Mouse (Mus musculus) lung, embryonic 15.5 days (tissue): ENCODE measurements around the gene Tbx21. TPM values are rescaled to one million over a fixed set of nuclear protein-coding genes. Genes with fewer than 3 reads are reported as not detected.

Experiments
- ATAC-seq: fragments of 200-750 bp; cut with Nextera tagmentation; 2 replicates; pipeline ENCODE4 v1.8.0; 2017; ENCODE audit warnings: moderate number of reproducible peaks, borderline replicate concordance; ENCODE audit not compliant: low FRiP score, low TSS enrichment; ENCODE audit errors: extremely low read depth
- H3K27ac ChIP-seq: fragments of 300-500 bp; sonication (generic); 2 replicates; pipeline ENCODE4 v1.5.1; 2015; ENCODE audit warnings: moderate library complexity, mild to moderate bottlenecking, inconsistent platforms
- H3K27me3 ChIP-seq: fragments of 300-500 bp; sonication (generic); 2 replicates; pipeline ENCODE4 v1.6.1; 2015; ENCODE audit warnings: inconsistent platforms
- H3K36me3 ChIP-seq: fragments of 300-500 bp; sonication (generic); 2 replicates; pipeline ENCODE4 v1.6.1; 2015; ENCODE audit warnings: inconsistent platforms
- H3K4me1 ChIP-seq: fragments of 300-500 bp; sonication (generic); 2 replicates; pipeline ENCODE4 v1.6.1; 2015; ENCODE audit warnings: inconsistent platforms
- H3K4me2 ChIP-seq: fragments of 300-500 bp; sonication (generic); 2 replicates; pipeline ENCODE4 v1.6.1; 2015; ENCODE audit warnings: inconsistent platforms, mild to moderate bottlenecking, moderate library complexity
- H3K4me3 ChIP-seq: fragments of 300-500 bp; sonication (generic); 2 replicates; pipeline ENCODE4 v1.5.1; 2015; ENCODE audit warnings: mild to moderate bottlenecking, inconsistent platforms
- H3K9ac ChIP-seq: fragments of 300-500 bp; sonication (generic); 2 replicates; pipeline ENCODE4 v1.6.1; 2015; ENCODE audit warnings: inconsistent platforms
- H3K9me3 ChIP-seq: fragments of 300-500 bp; sonication (generic); 2 replicates; pipeline ENCODE4 v1.6.1; 2016; ENCODE audit warnings: inconsistent platforms
- WGBS: fragments of 180-500 bp; shearing (Covaris S2); methylation state at CpG from one replicate; pipeline ENCODE4 v1.1.7; 2015; 5-methylcytosine and 5-hydroxymethylcytosine counted together
- polyA plus RNA-seq: library from polyadenylated mRNA; unstranded; fragments of >200 nt; fragmentation: Nextera tagmentation; extraction: Ambion mirVana; gene quantifications from 2 replicates; pipeline ENCODE4 v1.2.1, GENCODE M21; 2015

Tbx21 gene
- 0.07 TPM in 1 of 2 replicates, not detected in the other for polyA plus RNA-seq

DNA sequence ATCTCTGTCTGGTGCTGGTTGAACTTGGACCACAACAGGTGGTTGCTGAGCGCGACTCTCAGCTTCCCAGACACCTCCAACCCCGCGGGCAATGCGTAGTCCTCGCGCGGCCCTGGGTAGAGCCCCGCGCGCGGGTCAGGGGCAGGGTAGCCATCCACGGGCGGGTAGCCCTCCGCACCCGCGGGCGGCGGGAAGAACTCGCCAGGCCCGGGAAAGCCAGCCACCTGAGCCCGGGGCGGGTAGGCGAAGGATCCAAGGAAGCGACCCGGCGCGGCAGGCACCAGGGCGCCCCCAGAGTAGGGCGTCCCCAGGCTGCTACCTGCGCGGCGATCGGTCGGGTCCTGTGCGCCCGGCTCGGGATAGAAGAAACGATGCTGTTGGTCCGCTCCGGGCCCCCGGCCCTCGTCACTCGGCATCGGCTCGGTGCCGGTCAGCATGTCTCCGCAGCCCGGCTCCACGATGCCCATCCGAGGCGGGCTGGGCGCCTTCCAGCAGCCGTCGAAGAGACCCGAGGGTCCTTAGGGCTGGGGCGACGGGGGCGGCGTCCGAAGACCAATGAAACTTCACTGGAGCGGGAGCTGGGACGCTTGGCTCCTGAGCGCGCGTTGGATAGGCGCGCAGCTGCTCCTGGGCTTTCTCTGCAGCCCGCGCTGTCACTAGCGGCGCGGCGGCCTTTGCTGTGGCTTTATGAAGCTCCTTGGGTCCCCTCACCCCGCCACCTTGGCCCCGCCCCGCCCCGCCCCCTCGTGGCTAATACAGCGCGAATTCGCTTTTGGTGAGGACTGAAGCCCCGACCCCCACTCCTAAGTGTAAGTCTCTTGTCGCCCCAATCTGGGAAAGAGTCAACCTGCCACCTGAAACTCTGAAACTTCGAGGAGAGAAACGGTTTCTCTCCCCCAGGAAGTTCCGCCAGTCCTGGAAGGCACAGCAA lies at the start of gene Tbx21:
Gene Tbx21, minus strand, starts transcription at position 661 of the 931 bp plus-strand sequence.
- H3K9ac ChIP-seq: peak within 1 kb of the TSS; percentile 1; the same call in 1 of the 2 replicates
- no peak within 1 kb of the TSS for H3K27ac ChIP-seq
- no peak for ATAC-seq
- H3K4me3 ChIP-seq: peak within 1 kb of the TSS; percentile 39
- no peaks in the 10 kb centered on the region for H3K36me3 ChIP-seq
- WGBS: under 1% methylated on average over 87 of the region's 87 CpGs
- H3K4me2 ChIP-seq: peak within 1 kb of the TSS; percentile 74
- H3K4me1 ChIP-seq: peaks cover 20% of the 10 kb centered on the region
- no peaks in the 10 kb centered on the region for H3K9me3 ChIP-seq
- peaks cover 84% of the 10 kb centered on the region for H3K27me3 ChIP-seq

DNA sequence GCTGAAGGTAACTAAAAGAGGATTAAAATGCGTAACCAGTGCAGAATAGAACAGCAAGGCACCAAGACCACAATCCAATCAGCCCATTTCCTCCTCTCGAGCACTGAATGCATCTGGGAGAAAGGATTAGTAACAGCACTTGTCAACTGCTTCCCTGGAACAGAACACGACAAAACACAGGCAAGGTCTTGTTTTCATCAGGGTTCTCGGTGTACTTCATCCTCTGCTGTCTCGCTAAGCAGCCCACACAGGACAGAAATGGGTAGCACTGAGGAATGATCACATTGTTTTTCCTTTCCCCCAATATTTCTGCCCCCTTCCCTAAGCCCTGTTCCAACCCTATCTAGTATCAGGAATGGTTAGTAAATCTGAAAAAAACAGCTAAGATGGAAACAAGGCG lies 45.2 kb upstream of the Tbx21 start:
- no peaks in the 10 kb centered on the region for H3K27me3 ChIP-seq
- 77% methylated on average over 6 of the region's 6 CpGs for WGBS
- peaks cover 85% of the 10 kb centered on the region for H3K36me3 ChIP-seq
- H3K4me3 ChIP-seq: no peak overlapping the region
- H3K4me1 ChIP-seq: no peaks in the 10 kb centered on the region
- H3K9me3 ChIP-seq: no peaks in the 10 kb centered on the region
- H3K4me2 ChIP-seq: no peak overlapping the region
- H3K9ac ChIP-seq: no peak overlapping the region
- ATAC-seq: no peak
- H3K27ac ChIP-seq: no peak overlapping the region

DNA sequence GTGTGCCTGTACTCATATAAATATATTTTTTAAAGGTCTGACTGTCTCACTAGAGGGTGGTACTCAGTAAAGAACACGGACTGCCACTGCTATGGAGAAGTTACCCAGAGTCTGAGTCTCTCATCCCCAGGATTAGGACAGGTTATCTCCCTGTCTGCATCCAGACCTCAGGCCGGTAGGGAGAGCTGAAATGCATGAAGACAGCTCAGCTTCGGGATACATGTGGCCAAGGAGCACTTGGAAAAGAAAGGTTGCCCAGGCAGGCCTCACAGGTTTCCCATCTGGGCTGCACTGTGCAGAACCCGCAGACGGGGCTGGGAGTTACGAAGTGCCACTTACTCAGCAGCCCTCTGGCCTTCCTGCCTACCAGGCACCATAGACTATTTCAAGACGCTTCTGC lies 41.9 kb upstream of the Tbx21 start:
- Histone ChIP-seq H3K9ac (no peak overlapping the region), H3K4me2 (no peak overlapping the region), H3K4me1 (peaks cover 10% of the 10 kb centered on the region), H3K4me3 (no peak overlapping the region), H3K27me3 (no peaks in the 10 kb centered on the region), H3K27ac (no peak overlapping the region), H3K36me3 (peaks cover 60% of the 10 kb centered on the region), H3K9me3 (no peaks in the 10 kb centered on the region)
- 74% methylated on average over 7 of the region's 7 CpGs for WGBS
- ATAC-seq: no peak

DNA sequence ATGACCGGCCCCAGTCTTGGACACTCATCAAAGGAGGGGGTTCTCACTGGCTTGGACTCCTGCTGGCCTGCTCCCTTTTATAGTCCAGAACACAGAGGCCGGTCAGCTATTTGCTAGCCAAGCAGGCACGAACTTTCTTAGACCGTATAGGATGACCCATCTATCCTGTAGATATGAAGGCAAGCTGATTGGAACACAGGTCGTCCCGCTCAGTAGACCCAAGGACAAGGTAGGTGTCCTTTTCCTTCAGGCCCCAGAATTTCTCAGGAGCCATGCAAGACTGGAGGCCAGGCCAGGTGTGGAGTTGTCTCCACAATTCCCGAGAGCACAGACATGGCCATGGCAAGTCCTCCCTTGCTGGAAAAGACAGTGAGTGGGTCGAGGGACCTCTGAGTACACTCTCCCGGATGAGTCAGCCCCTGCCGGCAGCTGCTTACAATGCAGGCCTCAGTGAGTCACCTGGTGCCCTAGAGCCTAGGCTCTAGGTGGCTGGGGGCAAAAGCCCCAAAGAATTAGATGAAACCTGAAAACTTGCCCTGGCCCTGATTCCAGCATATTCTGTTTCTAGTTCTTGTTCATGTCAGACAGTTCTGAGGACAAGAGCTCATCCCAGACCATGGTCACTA lies 37.6 kb upstream of the Tbx21 start:
- Histone ChIP-seq H3K9ac (no peak overlapping the region), H3K36me3 (peaks cover 18% of the 10 kb centered on the region), H3K4me2 (peak overlapping the region; percentile 92; the same call in 1 of the 2 replicates), H3K9me3 (no peaks in the 10 kb centered on the region), H3K27ac (no peak overlapping the region), H3K4me1 (peaks cover 32% of the 10 kb centered on the region), H3K27me3 (no peaks in the 10 kb centered on the region), H3K4me3 (peak overlapping the region; percentile 79; the same call in 1 of the 2 replicates)
- 22% methylated on average over 10 of the region's 10 CpGs for WGBS
- ATAC-seq: no peak

DNA sequence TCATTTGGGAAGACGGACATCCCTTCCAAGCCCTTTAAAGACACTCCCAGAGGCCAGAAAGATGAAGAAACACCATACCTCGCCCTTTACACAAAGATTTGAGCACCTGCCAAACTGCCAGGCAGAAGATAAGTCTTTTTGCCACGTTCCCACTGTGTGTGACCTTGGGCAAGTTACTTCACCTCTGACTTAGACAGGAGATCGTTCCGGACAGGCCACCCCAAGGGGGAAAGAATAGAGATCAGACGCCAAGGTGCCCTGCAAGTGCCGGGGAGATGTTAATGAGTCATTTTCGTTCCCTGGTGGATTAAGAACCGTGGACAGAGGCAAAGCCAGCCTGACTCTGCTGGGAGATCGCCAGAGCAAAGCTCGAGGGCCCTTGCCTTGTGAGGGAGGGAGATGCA lies 36.9 kb upstream of the Tbx21 start:
- Histone ChIP-seq H3K27ac (peak overlapping the region; percentile 95; the same call in 1 of the 2 replicates), H3K9ac (peak overlapping the region; percentile 70; the same call in 1 of the 2 replicates), H3K4me1 (peaks cover 39% of the 10 kb centered on the region), H3K27me3 (no peaks in the 10 kb centered on the region), H3K36me3 (peaks cover 16% of the 10 kb centered on the region), H3K4me3 (peak overlapping the region; percentile 79), H3K4me2 (peak overlapping the region; percentile 92), H3K9me3 (no peaks in the 10 kb centered on the region)
- no peak for ATAC-seq
- 3% methylated on average over 11 of the region's 11 CpGs for WGBS

DNA sequence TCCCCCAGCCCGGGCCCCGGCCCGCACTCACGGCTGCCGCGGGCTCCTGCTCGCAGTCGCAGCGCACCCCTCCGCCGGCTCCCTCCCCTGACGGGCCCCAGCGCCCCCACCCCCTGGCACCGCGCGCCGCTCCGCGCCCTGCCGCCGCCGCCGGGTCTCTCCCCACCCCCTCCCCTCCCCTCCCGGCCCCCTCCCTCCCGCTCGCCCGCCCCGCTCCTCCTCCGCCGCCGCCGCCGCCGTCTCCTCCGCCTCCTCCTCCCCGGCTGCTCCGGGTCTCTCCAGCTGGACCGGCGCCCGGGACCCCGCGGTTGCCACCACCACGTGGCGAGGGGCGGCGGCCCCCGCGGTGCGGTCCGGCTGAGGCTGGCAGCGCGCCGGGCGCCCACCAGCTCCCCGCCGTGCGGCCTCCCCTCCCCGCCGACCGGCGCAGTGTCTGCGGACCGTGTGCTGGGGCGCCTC lies 36.2 kb upstream of the Tbx21 start, which contains the start of gene Tbkbp1:
Gene Tbkbp1, minus strand, starts transcription at position 153 of the 459 bp plus-strand sequence.
- no peaks in the 10 kb centered on the region for H3K9me3 ChIP-seq
- no peaks in the 10 kb centered on the region for H3K27me3 ChIP-seq
- WGBS: under 1% methylated on average over 18 of the region's 64 CpGs

DNA sequence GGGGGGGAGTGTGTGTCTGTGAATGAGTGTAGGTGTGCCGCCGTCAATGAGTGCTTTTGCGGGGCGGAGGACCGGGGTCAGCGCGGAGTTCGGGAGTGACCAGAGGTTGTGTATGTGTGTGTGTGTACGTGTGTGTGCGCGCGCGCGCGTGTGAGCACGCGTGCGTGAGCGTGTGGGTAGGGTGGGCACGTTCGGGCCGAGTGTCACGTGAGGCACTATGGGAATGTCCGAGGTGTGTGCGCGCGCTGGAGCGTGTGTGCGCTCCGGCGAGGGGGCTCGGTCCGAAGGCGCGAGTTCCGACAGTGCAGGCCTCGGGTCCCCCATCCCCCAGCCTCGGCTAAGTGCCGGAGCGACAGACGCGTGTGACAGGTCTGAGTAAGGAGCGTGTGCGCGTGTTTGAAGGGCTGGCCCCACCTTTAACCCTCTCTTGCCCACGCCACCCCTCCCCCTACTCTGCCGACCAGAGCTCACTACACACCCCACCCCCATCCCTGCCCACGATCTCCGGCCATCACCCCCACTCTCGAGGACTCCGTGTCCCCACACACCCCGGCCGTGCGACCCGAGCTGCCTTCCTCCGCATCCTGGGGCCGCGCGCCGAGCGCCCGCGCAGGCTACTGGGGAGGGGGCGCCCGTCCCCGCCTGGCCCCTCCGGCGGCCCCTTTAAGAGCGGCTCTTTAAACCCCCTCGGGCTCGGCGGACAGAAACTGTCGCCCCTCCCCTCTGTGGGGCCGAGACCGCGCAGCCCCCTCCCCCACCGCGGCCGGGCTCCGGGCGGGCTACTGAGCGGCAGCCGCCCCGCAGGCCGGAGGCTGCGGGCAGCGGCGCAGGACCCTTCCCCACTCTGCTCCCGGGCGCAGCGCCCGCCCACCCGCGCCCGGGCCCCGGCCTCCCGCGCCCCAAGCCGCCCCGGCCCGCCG lies 35.5 kb upstream of the Tbx21 start:
- H3K36me3 ChIP-seq: peaks cover 18% of the 10 kb centered on the region; the same call in 1 of the 2 replicates
- H3K9me3 ChIP-seq: no peaks in the 10 kb centered on the region
- peaks cover 49% of the 10 kb centered on the region for H3K4me1 ChIP-seq
- peak overlapping the region; percentile 79 for H3K4me3 ChIP-seq
- peak overlapping the region; percentile 92 for H3K4me2 ChIP-seq
- WGBS: under 1% methylated on average over 69 of the region's 102 CpGs
- no peaks in the 10 kb centered on the region for H3K27me3 ChIP-seq
- peak; percentile 78 for ATAC-seq
- peak overlapping the region; percentile 70 for H3K9ac ChIP-seq
- peak overlapping the region; percentile 95 for H3K27ac ChIP-seq

More for the DNA sequence above, 36.2 kb upstream of the Tbx21 start, which contains the start of gene Tbkbp1:
- Histone ChIP-seq H3K9ac (peak within 1 kb of the TSS; percentile 70), H3K4me1 (peaks cover 44% of the 10 kb centered on the region), H3K27ac (peak within 1 kb of the TSS; percentile 95), H3K4me2 (peak within 1 kb of the TSS; percentile 92), H3K4me3 (peak within 1 kb of the TSS; percentile 79), H3K36me3 (peaks cover 13% of the 10 kb centered on the region; the same call in 1 of the 2 replicates)
- peak; percentile 6; the same call in 1 of the 2 replicates for ATAC-seq

DNA sequence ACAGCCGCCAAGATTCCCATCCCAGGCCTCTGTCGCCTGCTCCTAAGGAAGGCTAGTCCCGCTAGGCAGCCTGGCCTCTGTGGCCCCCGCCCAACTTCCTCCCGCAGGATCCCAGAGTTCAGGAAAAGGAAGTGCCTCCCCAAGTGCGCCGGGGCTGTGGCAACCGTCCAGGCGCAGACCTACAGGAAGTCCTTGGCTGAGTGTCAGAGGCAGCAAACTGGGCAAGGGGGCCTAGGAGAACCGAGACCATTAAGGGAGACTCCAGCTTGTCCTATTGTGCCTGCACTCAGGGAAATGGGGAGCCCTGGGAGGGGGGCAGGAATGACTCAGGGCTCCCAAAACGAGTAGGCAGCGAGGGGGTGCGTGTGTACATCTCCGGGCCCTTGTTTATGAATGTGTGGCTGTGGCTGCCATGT lies 34.9 kb upstream of the Tbx21 start:
- Histone ChIP-seq H3K9me3 (no peaks in the 10 kb centered on the region), H3K27ac (peak overlapping the region; percentile 95), H3K4me3 (peak overlapping the region; percentile 79), H3K9ac (peak overlapping the region; percentile 70), H3K27me3 (no peaks in the 10 kb centered on the region), H3K4me2 (peak overlapping the region; percentile 92), H3K36me3 (peaks cover 16% of the 10 kb centered on the region; the same call in 1 of the 2 replicates), H3K4me1 (peaks cover 49% of the 10 kb centered on the region)
- ATAC-seq: peak; percentile 54
- WGBS: 1% methylated on average over 14 of the region's 14 CpGs

DNA sequence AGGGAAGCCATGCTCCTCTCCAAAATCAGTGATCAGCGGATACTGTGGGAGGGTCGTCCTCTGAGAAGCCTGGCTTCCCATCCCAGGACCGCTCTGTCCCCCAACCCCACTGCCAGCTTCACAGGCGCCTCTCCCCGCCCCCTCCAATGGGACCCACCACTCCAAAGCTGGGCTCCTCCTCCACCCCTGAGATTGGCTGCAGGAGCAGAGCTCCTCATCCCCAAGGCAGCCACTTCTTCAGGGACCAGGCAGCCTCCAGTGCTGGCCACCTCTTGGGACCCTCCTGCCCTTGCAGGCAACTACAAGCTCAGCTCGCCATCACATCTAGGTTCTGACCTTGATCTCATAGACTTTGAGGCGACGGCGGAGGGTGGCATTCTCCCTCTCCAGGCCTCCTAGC lies 33.9 kb upstream of the Tbx21 start:
- Histone ChIP-seq H3K4me3 (peak overlapping the region; percentile 79), H3K9ac (peak overlapping the region; percentile 70; the same call in 1 of the 2 replicates), H3K27ac (peak overlapping the region; percentile 95), H3K4me1 (peaks cover 49% of the 10 kb centered on the region), H3K27me3 (no peaks in the 10 kb centered on the region), H3K4me2 (peak overlapping the region; percentile 92), H3K9me3 (no peaks in the 10 kb centered on the region), H3K36me3 (peaks cover 14% of the 10 kb centered on the region; the same call in 1 of the 2 replicates)
- 34% methylated on average over 9 of the region's 9 CpGs for WGBS
- no peak for ATAC-seq

DNA sequence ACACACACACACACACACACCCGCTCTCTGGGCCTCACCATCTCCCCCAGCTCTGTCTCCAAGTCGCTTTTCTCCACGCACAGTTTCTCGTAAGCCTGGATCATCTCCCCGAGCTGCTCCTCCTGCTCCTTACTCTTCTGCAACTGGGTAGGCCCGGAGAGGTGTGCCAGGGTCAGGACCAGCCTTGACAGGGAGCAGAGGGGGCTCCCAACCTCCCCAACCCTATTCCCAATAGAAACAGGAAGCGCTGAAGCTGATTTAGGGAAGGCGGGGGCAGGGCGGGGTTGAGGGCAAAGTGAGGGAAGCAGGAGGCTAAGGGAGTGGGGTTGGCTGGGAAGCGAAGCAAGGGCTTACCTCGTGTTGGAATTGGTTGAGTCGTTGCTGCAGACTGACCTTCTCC lies 33.5 kb upstream of the Tbx21 start:
- WGBS: 25% methylated on average over 12 of the region's 12 CpGs

More for the DNA sequence above, 33.5 kb upstream of the Tbx21 start:
- no peak for ATAC-seq
- peaks cover 14% of the 10 kb centered on the region; the same call in 1 of the 2 replicates for H3K36me3 ChIP-seq
- H3K4me1 ChIP-seq: peaks cover 49% of the 10 kb centered on the region
- H3K9me3 ChIP-seq: no peaks in the 10 kb centered on the region
- peak overlapping the region; percentile 92 for H3K4me2 ChIP-seq
- H3K4me3 ChIP-seq: peak overlapping the region; percentile 79
- H3K27me3 ChIP-seq: no peaks in the 10 kb centered on the region
- no peak overlapping the region for H3K9ac ChIP-seq
- 0 out of 2 replicates have a peak overlapping the region, but pooled peaks have one; percentile 95 for H3K27ac ChIP-seq
